Mouse (Mus musculus) liver, postnatal 0 days (tissue): ENCODE results near the gene Timp3. TPM values are rescaled to one million over a fixed set of nuclear protein-coding genes. Genes with fewer than 3 reads are reported as not detected.

Experiments
- ATAC-seq: fragments of 200-750 bp; cut with Nextera tagmentation; 2 replicates; pipeline ENCODE4 v1.8.0; 2017; ENCODE audit warnings: mild to moderate bottlenecking, moderate library complexity
- DNase-seq: peaks from one replicate; pipeline ENCODE4 v3.0.0-alpha.2; 2016
- H3K27ac ChIP-seq: fragments of 300-500 bp; sonication (generic); 2 replicates; pipeline ENCODE4 v1.5.1; 2014; ENCODE audit warnings: antibody characterized with exemption, moderate library complexity, mild to moderate bottlenecking, low read depth
- H3K27me3 ChIP-seq: fragments of 300-500 bp; sonication (generic); 2 replicates; pipeline ENCODE4 v1.6.1; 2014; ENCODE audit warnings: low read length, control low read depth, mixed read lengths; ENCODE audit not compliant: insufficient read depth
- H3K36me3 ChIP-seq: fragments of 300-500 bp; sonication (generic); replicated peaks from 2 replicates; pipeline ENCODE4 v1.6.1; 2014; ENCODE audit warnings: mild to moderate bottlenecking, control low read depth, low read length, moderate library complexity, mixed read lengths; ENCODE audit not compliant: insufficient read depth
- H3K4me1 ChIP-seq: fragments of 300-500 bp; sonication (generic); 2 replicates; pipeline ENCODE4 v1.6.1; 2014; ENCODE audit warnings: antibody characterized with exemption, mild to moderate bottlenecking, control low read depth; ENCODE audit not compliant: insufficient read depth
- H3K4me2 ChIP-seq: fragments of 300-500 bp; sonication (generic); 2 replicates; pipeline ENCODE4 v1.6.1; 2014; ENCODE audit warnings: low read depth, mild to moderate bottlenecking, low read length, moderate library complexity, mixed read lengths
- H3K4me3 ChIP-seq: fragments of 300-500 bp; sonication (generic); 2 replicates; pipeline ENCODE4 v1.5.1; 2014; ENCODE audit warnings: low read depth, low read length
- H3K9ac ChIP-seq: fragments of 300-500 bp; sonication (generic); replicated peaks from 2 replicates; pipeline ENCODE4 v1.6.1; 2014; ENCODE audit warnings: mild to moderate bottlenecking, moderate library complexity
- H3K9me3 ChIP-seq: fragments of 300-500 bp; sonication (generic); 2 replicates; pipeline ENCODE4 v1.6.1; 2016; ENCODE audit warnings: mild to moderate bottlenecking, control low read depth, low read length, mixed read lengths
- CTCF ChIP-seq: sonication (generic); IDR thresholded peaks from 2 replicates; pipeline ENCODE4 v1.5.1; 2016; ENCODE audit warnings: antibody characterized with exemption, low read depth
- EP300 ChIP-seq: IDR thresholded peaks from 2 replicates; pipeline ENCODE4 v1.6.1; 2016; ENCODE audit warnings: antibody characterized with exemption, low read depth, mild to moderate bottlenecking
- WGBS: fragments of 180-500 bp; shearing (Covaris S2); extraction: QIAGEN DNeasy Blood & Tissue Kit; methylation state at CpG from one replicate; pipeline ENCODE4 v1.1.7; 2014; ENCODE audit not compliant: insufficient replicate concordance; 5-methylcytosine and 5-hydroxymethylcytosine counted together
- polyA plus RNA-seq: library from polyadenylated mRNA; unstranded; fragments of >200 nt; fragmentation: Nextera tagmentation; extraction: Ambion mirVana; gene quantifications from 2 replicates; pipeline ENCODE4 v1.2.1, GENCODE M21; 2015

Timp3 gene
- polyA plus RNA-seq, 1 experiment from 2014 or later = 7.9 TPM

- no peaks in the 10 kb centered on the region for H3K27me3 ChIP-seq
- no peaks in the 10 kb centered on the region for H3K36me3 ChIP-seq
- WGBS = 64% methylated on average over 2 of the region's 2 CpGs
- no peaks in the 10 kb centered on the region for H3K9me3 ChIP-seq
- no peak for TF ChIP-seq EP300
- no peak for TF ChIP-seq CTCF
- no peaks in the 10 kb centered on the region for H3K4me1 ChIP-seq
- no peak overlapping the region for H3K9ac ChIP-seq
- DNase-seq = no peak
- ATAC-seq = no peak
- H3K4me3 ChIP-seq = no peak overlapping the region
- H3K27ac ChIP-seq = no peak overlapping the region
- H3K4me2 ChIP-seq = no peak overlapping the region
Observed at GRCm38 (mm10) chr10:86398347-86398720, 98.2 kb downstream of the Timp3 start.

Other genes starting within 250 kb of the Timp3 start
- gene Syn3, start 198.5 kb downstream of the Timp3 start, polyA plus RNA-seq = 0.20 and 0.25 TPM in 2 replicates